Mouse (Mus musculus) brain, embryonic 14.5 days (tissue): ENCODE data around the gene Ifitm10. TPM values are rescaled to one million over a fixed set of nuclear protein-coding genes. Genes with fewer than 3 reads are reported as not detected.
"Not testable (repeated sequence)": the region's sequence is repeated elsewhere in the genome, so short reads cannot be mapped to it uniquely, and the experiment has no call there.

Experiments
- DNase-seq: peaks from one replicate; pipeline ENCODE4 v3.0.0-alpha.2; 2011; ENCODE audit warnings: low read depth
- CTCF ChIP-seq: fragments of 200-500 bp; IDR thresholded peaks from 2 replicates; pipeline ENCODE4 v1.5.1; 2012; ENCODE audit warnings: inconsistent platforms, mild to moderate bottlenecking, moderate library complexity, borderline replicate concordance; ENCODE audit not compliant: insufficient read depth, insufficient read length; ENCODE audit errors: extremely low read depth
- POLR2A ChIP-seq: fragments of 200-500 bp; IDR thresholded peaks from 2 replicates; pipeline ENCODE4 v1.6.1; 2012; ENCODE audit warnings: mild to moderate bottlenecking, inconsistent platforms, borderline replicate concordance; ENCODE audit not compliant: poor library complexity, insufficient read depth, insufficient read length, severe bottlenecking; ENCODE audit errors: extremely low read depth
- polyA plus RNA-seq: library from polyadenylated mRNA; depleted of rRNA; stranded (reverse); fragments of >200 nt; gene quantifications from 2 replicates; pipeline ENCODE4 v1.2.3, GENCODE M21; 2012; rRNA removed

Gene Ifitm10
- polyA plus RNA-seq, 1 experiment: 2.8 TPM

- TF ChIP-seq CTCF: peak; percentile 21; the same call in 1 of the 2 replicates
- no peak for TF ChIP-seq POLR2A
These were observed 78.1 kb downstream of the Ifitm10 start for GRCm38 (mm10) chr7:142295418-142295817.

GRCm38 (mm10) chr7:142293851-142294250, 79.7 kb downstream of the Ifitm10 start:
- TF ChIP-seq CTCF: peak; percentile 65; the same call in 1 of the 2 replicates
- DNase-seq: peak; percentile 44

More at GRCm38 (mm10) chr7:142295418-142295817, 78.1 kb downstream of the Ifitm10 start:
- DNase-seq: no peak

DNA sequence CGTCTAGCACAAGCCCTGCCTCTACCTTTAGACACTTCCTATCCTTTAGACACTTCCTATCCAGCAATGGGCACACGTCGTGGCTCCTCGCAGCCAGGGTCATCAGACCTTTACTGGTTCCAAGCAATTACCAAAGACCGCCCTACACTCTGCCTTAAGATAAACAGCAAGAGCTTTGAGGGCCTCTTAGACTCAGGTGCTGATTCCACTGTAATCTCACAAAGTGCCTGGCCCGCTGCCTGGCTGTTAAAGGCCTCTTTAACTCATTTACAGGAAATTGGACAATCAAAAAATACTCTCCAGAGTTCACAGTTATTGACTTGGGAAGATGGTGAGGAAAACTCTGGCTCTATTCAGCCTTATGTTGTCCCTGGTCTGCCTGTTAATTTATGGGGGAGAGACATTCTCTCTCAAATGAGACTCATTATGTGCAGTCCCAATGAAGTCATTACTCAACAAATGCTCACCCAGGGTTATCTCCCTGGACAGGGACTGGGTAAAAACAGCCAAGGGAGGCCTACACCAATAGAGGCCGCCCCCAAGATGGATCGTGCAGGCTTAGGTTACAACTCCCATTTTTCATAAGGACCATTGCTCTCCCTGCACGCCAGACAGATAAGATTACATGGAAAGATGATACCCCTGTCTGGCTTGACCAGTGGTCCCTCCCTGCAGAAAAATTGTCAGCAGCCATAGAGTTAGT, 87.5 kb downstream of the Ifitm10 start:
- DNase-seq: not testable (repeated sequence)

DNA sequence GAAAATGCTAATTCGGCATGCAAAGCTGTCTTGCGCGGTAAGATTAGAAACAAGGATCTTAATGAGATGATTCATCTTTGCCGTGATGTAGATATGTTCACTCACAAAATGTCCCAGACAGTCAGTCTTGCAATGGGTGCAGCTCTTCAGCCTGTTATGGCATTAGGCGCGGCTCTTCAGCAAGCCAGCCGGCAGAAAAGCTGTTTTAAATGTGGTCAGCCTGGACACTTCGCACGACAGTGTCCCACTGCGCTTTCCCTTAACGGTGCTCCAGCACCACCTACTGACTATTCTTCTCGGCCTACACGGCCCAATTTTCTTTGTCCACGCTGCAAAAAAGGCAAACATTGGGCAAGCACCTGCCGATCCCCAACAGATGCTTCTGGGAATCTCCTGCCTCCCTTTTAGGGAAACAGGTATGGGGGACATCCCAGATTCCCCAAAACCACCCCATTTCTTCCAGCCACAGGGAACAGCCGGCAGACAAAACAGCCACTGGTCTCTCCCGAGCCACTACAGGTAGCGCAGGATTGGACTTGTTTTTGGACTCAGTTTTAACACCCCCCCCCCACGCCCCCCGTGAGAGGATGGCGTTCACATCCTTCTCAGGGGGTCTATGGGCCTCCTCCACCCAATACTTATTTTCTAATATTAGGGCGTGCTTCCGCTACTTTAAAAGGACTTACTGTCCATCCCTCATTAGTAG, 88.3 kb downstream of the Ifitm10 start:
- TF ChIP-seq CTCF (peak; percentile 39; the same call in 1 of the 2 replicates), POLR2A (no peak)
- peak; percentile 75 for DNase-seq

DNA sequence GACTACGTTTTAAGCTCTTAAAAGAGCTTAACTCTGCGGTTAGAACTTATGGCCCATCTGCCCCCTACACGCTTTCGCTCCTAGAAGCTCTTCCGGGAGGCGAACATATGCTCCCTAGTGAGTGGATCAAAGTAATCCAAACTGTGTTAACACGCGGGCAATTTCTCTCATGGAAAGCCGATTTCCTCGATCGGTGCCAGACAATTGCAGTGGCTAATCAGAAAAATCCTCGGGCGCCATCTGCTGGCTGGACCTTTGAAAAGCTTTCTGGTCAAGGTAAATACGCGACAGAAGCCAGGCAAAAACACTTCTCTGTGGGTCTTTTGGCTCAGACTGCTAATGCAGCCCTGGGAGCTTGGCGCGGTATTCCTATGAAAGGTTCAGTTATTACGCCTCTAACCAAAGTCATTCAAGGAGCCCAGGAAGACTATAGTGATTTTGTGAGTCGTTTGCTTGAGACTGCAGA, 88.9 kb downstream of the Ifitm10 start:
- TF ChIP-seq CTCF (peak; percentile 80), POLR2A (no peak)
- peak; percentile 97 for DNase-seq

- peak; percentile 80 for DNase-seq
- TF ChIP-seq CTCF: peak; percentile 23; the same call in 1 of the 2 replicates
- TF ChIP-seq POLR2A: no peak
These were observed 89.4 kb downstream of the Ifitm10 start for GRCm38 (mm10) chr7:142284023-142284591.

DNA sequence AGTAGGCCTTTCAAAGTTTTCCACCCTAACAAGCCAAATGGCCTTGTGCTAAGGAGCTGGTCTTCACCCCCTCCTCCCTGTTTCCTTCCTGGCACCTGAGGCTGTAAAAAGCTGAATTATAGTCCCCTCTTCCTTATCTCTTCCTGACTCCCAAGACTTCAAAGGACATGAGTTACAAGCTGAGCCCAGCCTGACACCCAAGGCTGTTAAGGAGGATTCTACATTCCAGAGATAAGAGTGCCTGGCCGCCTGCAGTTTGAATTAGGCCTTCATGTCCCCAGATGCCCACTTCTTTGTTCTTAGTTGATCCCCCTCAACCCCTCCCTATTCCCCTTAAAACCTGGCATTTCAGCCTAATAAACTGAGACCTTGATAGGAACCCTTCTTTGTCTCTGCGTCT, 90.7 kb downstream of the Ifitm10 start:
- not testable (repeated sequence) for DNase-seq

GRCm38 (mm10) chr7:142279291-142279690, 94.3 kb downstream of the Ifitm10 start:
- TF ChIP-seq CTCF: peak; percentile 8; the same call in 1 of the 2 replicates
- not testable (repeated sequence) for DNase-seq

- DNase-seq: peak; percentile 73
- TF ChIP-seq CTCF: peak; percentile 66
These were observed 95.4 kb downstream of the Ifitm10 start for GRCm38 (mm10) chr7:142278183-142278582.

Other genes starting within 250 kb of the Ifitm10 start
- gene Gm39115, start 237.7 kb downstream of the Ifitm10 start, polyA plus RNA-seq: not detected in 2 replicates
- 0.06 TPM in 1 of 2 replicates, not detected in the other for gene Gm45337, start 229.1 kb downstream of the Ifitm10 start, polyA plus RNA-seq
- not detected in 2 replicates for gene Gm29735, start 216.6 kb downstream of the Ifitm10 start, polyA plus RNA-seq
- not detected in 2 replicates for gene Gm4553, start 208.0 kb downstream of the Ifitm10 start, polyA plus RNA-seq
- gene Krtap5-2, start 197.7 kb downstream of the Ifitm10 start, polyA plus RNA-seq: not detected in 2 replicates
- gene Gm10153, start 183.4 kb downstream of the Ifitm10 start, polyA plus RNA-seq: not detected in 2 replicates
- gene Krtap5-3, start 172.4 kb downstream of the Ifitm10 start, polyA plus RNA-seq: not detected in 2 replicates
- not detected in 2 replicates for gene Gm7579, start 161.9 kb downstream of the Ifitm10 start, polyA plus RNA-seq
- gene Krtap5-5, start 143.8 kb downstream of the Ifitm10 start, polyA plus RNA-seq: not detected in 2 replicates
- gene Gm40460, start 132.7 kb downstream of the Ifitm10 start, polyA plus RNA-seq: not detected in 2 replicates
- not detected in 2 replicates for gene Gm2431, start 115.4 kb downstream of the Ifitm10 start, polyA plus RNA-seq
- gene Gm4559, start 99.4 kb downstream of the Ifitm10 start, polyA plus RNA-seq: not detected in 2 replicates
- not detected in 2 replicates for gene Krtap5-1, start 76.6 kb downstream of the Ifitm10 start, polyA plus RNA-seq
- gene Krtap5-4, start 70.2 kb downstream of the Ifitm10 start, polyA plus RNA-seq: not detected in 2 replicates
- gene Gm49369, start 8.9 kb upstream of the Ifitm10 start, polyA plus RNA-seq: 0.12 and 0.14 TPM in 2 replicates
- gene Ctsd, start 14.3 kb upstream of the Ifitm10 start, polyA plus RNA-seq: 186 and 216 TPM in 2 replicates
- gene Syt8, start 61.1 kb upstream of the Ifitm10 start, polyA plus RNA-seq: 0.23 and 0.44 TPM in 2 replicates
- gene Tnni2, start 68.1 kb upstream of the Ifitm10 start, polyA plus RNA-seq: 0.73 and 1.2 TPM in 2 replicates
- 6.2 and 7.6 TPM in 2 replicates for gene Lsp1, start 87.1 kb upstream of the Ifitm10 start, polyA plus RNA-seq
- 0.68 and 1.9 TPM in 2 replicates for gene Tnnt3, start 125.1 kb upstream of the Ifitm10 start, polyA plus RNA-seq
- 80.2 and 111 TPM in 2 replicates for gene Mrpl23, start 158.9 kb upstream of the Ifitm10 start, polyA plus RNA-seq